Mouse (Mus musculus): ENCODE measurements at regions not wholly inside any gene's neighbourhood (a gene's known extent, or its start where the extent isn't known, plus 50 kb on each side); places are given as distances from the start of the nearest gene placed in this dataset.

DNA sequence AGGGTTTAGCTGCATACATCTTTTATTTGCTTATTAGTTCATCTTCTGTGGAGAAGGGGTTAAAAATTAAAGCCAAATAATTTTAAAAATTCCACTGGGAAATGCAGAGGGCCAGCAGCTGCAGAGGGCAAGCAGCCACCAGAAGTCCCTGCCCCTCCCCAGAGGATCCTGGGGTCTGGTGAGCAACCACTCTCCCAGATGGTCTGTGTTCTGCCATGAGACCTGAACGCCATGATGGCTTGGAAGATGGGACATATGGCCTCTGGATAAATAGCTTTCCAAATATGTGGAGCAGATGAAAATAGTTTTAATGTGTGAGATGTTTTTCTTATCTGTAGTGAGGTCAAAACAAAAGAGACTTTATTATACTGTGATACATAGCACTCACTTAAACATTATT lies 326.1 kb upstream of the Gm5148 start:
- TF ChIP-seq POLR2A (IDR thresholded peaks at IDR 0.05; ENCODE audit: control insufficient read depth in 1 of 2, insufficient read depth in 1 of 2, low read depth in 1 of 2, low read length in 2 of 2, poor library complexity in 1 of 2) = no peak
- no peak for TF ChIP-seq MYB (IDR thresholded peaks at IDR 0.05; ENCODE audit: low read depth, low read length)
- no peak for TF ChIP-seq POLR2AphosphoS2 (IDR thresholded peaks at IDR 0.05; ENCODE audit: low read length)
- no peak for TF ChIP-seq MAFK (IDR thresholded peaks at IDR 0.05; ENCODE audit: borderline replicate concordance, low read depth, low read length)
- TF ChIP-seq CTCF (IDR thresholded peaks at IDR 0.05 in 2 of 3, conservative IDR thresholded peaks at IDR 0.05 in 1 of 3; ENCODE audit: control insufficient read depth in 1 of 3, insufficient read depth in 1 of 3, low read depth in 2 of 3, low read length in 3 of 3, poor library complexity in 1 of 3, severe bottlenecking in 1 of 3) = no peak
- no peak for TF ChIP-seq GATA1 (IDR thresholded peaks at IDR 0.05; ENCODE audit: low read depth, low read length)
- TF ChIP-seq CHD1 (IDR thresholded peaks at IDR 0.05; ENCODE audit: low read depth, low read length) = no peak
- TF ChIP-seq ZC3H11A (IDR thresholded peaks at IDR 0.05; ENCODE audit: low read depth, low read length) = no peak
- TF ChIP-seq SMC3 (IDR thresholded peaks at IDR 0.05; ENCODE audit: low read depth, low read length) = no peak
- no peak for TF ChIP-seq USF2 (IDR thresholded peaks at IDR 0.05; ENCODE audit: borderline replicate concordance in 1 of 2, insufficient read depth in 1 of 2, low read depth in 1 of 2, low read length in 2 of 2)
- no peak for TF ChIP-seq EP300 (IDR thresholded peaks at IDR 0.05; ENCODE audit: low read depth in 1 of 2, low read length in 2 of 2)
- TF ChIP-seq HCFC1 (IDR thresholded peaks at IDR 0.05; ENCODE audit: low read depth, low read length) = no peak
- no peak for TF ChIP-seq CHD2 (IDR thresholded peaks at IDR 0.05; ENCODE audit: low read length)
- TF ChIP-seq ZKSCAN1 (IDR thresholded peaks at IDR 0.05; ENCODE audit: low read depth, low read length) = no peak
